Mouse (Mus musculus) megakaryocyte, embryonic 14.5 days (primary cell): ENCODE measurements at regions not wholly inside any gene's neighbourhood (a gene's known extent, or its start where the extent isn't known, plus 50 kb on each side); places are given as distances from the start of the nearest gene placed in this dataset.

Experiments
- H3K27me3 ChIP-seq: replicated peaks from 2 replicates; pipeline ENCODE3; 2012; ENCODE audit warnings: inconsistent platforms
- H3K36me3 ChIP-seq: replicated peaks from 2 replicates; pipeline ENCODE3; 2012; ENCODE audit warnings: low read length, inconsistent platforms, mixed read lengths
- H3K4me1 ChIP-seq: 2 replicates; pipeline ENCODE4 v1.6.1; 2012; ENCODE audit warnings: inconsistent platforms
- H3K4me3 ChIP-seq: replicated peaks from 2 replicates; pipeline ENCODE3; 2012; ENCODE audit warnings: moderate library complexity, mild to moderate bottlenecking, inconsistent platforms
- H3K9me3 ChIP-seq: 2 replicates; pipeline ENCODE4 v1.6.1; 2012; ENCODE audit warnings: inconsistent platforms
- FLI1 ChIP-seq: IDR thresholded peaks from 2 replicates; pipeline ENCODE4 v1.6.1; 2012; ENCODE audit warnings: low read length, inconsistent platforms, mixed read lengths
- GATA1 ChIP-seq: IDR thresholded peaks from 3 replicates; pipeline ENCODE4 v1.6.1; 2012; ENCODE audit warnings: mixed read lengths, low read length, inconsistent platforms, borderline replicate concordance

DNA sequence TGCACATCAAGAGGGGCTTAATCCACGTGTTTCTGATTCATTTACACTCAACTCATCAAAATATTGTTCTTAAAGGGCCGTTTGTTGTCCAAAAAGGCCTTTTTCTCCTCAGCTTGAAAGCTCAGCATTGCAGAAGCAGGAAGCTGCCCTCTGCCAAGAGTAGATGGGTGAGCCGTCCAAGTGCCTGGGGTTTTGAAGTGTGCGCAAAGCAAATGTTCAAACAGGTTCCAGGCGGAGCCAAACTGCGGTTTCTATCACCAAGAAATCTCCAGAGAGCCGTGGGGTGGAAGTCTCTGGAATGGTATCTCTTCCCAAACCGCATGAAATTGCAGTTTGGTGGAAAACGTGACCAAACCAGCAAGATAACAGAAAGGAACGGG is 281.5 kb downstream of the Med13l start:
- Histone ChIP-seq H3K4me3 (no peak overlapping the region), H3K27me3 (peaks cover 7% of the 10 kb centered on the region), H3K36me3 (no peaks in the 10 kb centered on the region), H3K9me3 (0 out of 2 replicates have a peak, but pooled peaks cover 3% of the 10 kb centered on the region), H3K4me1 (peaks cover 7% of the 10 kb centered on the region; the same call in 1 of the 2 replicates)
- TF ChIP-seq FLI1: no peak
- no peak for TF ChIP-seq GATA1

DNA sequence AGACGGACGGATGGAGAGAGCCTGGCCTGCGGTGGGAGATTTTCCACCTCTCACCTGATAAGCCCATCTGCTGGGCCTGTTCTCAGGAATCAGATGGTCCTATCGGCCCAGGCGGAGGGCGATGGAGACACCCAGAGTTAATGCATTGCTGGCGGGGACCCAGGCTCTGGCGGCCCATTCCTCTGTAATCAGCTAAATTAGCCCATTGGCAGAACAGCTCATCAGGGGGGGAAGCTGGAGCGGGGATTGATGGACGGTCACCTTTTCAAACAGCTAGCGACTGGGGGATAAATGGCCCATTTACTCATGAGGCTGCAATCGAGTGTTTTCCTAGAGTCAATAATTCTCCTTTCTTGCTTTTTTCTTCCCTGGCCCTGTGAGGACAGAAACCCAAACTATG is 296.5 kb downstream of the Med13l start:
- Histone ChIP-seq H3K4me3 (no peak overlapping the region), H3K4me1 (no peaks in the 10 kb centered on the region), H3K27me3 (no peaks in the 10 kb centered on the region), H3K36me3 (no peaks in the 10 kb centered on the region), H3K9me3 (peaks cover 35% of the 10 kb centered on the region)
- TF ChIP-seq GATA1 (no peak), FLI1 (no peak)

DNA sequence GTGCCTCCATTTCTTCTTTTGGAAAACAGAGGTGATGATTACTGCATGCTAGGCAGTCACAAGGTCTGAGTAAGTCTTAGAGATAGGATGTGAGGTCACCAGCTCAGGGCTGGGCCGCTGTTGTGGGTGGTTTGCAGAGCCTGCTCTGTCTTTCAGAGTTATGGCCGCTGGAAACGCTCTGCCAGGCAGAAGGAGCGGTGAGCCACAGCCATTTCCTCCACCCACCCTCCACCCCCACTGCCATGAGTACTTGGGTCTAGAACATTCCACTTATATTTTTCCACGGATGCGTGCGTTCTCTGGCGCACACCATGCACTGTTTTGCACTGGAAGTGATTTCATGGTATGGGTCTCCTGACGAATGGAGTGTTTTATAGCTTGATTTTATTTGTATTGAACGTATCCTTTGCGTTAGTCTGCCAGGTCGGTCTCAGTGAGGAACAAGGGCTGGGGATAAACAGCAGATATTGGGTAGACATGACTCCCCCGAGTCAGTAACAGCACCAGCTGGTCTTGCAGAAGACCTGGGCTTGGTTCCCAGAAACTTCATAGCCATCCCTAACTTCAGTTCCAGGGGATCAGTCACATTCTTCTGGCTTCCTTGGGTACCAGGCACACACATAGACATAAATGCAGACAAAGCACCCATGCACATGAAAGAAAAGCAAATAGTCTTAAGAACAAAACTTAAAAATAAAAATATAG is 300.8 kb downstream of the Med13l start:
- Histone ChIP-seq H3K4me3 (no peak overlapping the region), H3K36me3 (no peaks in the 10 kb centered on the region), H3K9me3 (peaks cover 43% of the 10 kb centered on the region), H3K27me3 (no peaks in the 10 kb centered on the region), H3K4me1 (no peaks in the 10 kb centered on the region)
- no peak for TF ChIP-seq GATA1
- no peak for TF ChIP-seq FLI1

DNA sequence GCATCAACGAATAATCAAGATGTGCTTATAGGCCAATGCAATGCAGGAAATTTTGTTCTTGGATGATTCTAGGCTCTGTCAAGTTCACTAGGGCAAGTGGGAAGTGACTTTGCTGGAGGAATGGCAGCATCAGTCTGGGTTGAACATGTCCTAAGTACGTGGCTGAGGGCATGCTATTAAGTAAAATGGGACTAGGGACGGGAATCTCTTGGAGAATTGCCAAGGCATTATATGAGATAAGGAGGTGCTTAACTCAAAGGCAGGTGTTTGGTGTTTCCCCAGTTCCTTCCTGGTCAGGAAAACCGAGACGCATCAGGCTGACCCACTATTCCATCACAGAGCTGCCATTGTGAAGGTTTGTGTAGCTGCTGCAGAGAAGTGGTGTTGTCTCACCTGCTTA is 307.0 kb downstream of the Med13l start:
- H3K9me3 ChIP-seq: peaks cover 47% of the 10 kb centered on the region

DNA sequence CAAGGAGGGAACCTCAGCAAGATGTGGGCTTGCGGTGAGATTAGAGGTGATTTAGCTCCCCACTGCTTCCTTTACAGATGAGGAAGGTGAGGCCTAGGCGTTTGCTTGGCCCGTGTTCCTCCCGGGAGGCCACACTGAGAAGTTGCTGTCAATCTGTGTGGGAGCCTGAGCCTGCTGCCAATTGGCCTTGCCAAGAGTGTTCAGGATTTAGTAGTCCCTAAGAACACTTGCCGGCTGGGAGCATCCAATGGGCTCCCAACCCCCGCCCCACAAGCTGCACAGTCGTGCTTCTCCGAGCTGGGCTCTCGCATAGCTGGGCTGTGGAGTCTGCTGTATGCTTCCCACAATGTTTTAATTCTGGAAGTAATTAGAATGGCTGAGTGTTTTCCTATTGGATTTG is 308.9 kb downstream of the Med13l start:
- Histone ChIP-seq H3K4me1 (0 out of 2 replicates have a peak, but pooled peaks cover 3% of the 10 kb centered on the region), H3K4me3 (no peak overlapping the region), H3K9me3 (peaks cover 29% of the 10 kb centered on the region), H3K36me3 (no peaks in the 10 kb centered on the region), H3K27me3 (peaks cover 4% of the 10 kb centered on the region)
- no peak for TF ChIP-seq GATA1

More for the DNA sequence above, 307.0 kb downstream of the Med13l start:
- no peaks in the 10 kb centered on the region for H3K36me3 ChIP-seq
- H3K4me3 ChIP-seq: no peak overlapping the region
- no peaks in the 10 kb centered on the region for H3K27me3 ChIP-seq
- TF ChIP-seq FLI1 (no peak), GATA1 (no peak)
- no peaks in the 10 kb centered on the region for H3K4me1 ChIP-seq

DNA sequence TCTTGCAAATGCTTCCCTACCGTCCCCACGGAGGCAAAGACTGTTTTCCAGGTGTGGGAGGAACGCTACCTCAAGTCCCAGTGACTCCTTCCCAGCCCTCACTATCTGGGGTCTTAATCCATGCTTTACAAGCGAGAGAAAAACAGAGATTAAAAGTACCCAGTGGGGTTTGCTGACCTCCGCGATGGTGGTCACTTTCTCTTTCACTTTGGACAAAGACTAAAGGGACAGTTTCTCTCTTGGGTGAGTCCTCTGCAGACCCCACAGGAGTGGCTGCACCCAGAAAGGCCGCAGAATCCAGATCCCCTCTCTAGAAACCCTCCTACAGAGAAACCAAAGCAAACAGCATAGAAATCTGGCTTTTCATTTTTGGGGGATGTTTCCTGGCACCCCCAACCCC is 313.4 kb downstream of the Med13l start:
- Histone ChIP-seq H3K4me3 (peak overlapping the region; percentile 74), H3K27me3 (peaks cover 28% of the 10 kb centered on the region), H3K9me3 (peaks cover 6% of the 10 kb centered on the region), H3K36me3 (no peaks in the 10 kb centered on the region), H3K4me1 (0 out of 2 replicates have a peak, but pooled peaks cover 9% of the 10 kb centered on the region)
- TF ChIP-seq FLI1 (no peak), GATA1 (no peak)

DNA sequence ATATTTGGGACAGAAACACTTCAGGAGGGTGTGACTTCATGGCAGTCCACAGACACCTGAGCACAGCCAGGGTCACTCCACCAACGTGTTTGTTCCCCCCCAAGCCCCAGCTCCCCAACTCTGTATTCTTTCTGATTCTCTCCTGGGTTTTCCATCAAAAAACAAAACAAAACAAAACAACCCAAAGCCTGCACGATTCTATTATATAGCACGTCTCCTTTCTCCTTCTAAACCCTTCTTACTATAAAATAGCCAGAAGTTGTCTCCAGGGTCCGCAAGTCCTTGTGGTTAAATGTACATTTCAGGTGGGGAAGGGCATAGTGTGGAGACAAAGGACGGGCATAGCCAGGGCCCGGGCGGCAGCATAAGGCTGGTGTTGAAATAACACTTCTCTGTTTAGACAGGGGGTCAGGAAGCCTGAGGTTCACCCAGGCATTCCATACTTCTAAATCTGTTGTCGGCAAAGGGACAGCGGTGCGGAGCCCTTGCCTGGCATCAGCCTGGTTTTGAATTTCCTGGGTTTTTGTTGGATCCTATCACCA is 314.7 kb downstream of the Med13l start:
- Histone ChIP-seq H3K27me3 (peaks cover 33% of the 10 kb centered on the region), H3K4me1 (0 out of 2 replicates have a peak, but pooled peaks cover 9% of the 10 kb centered on the region), H3K4me3 (no peak overlapping the region), H3K36me3 (no peaks in the 10 kb centered on the region), H3K9me3 (no peaks in the 10 kb centered on the region)
- no peak for TF ChIP-seq FLI1
- no peak for TF ChIP-seq GATA1

DNA sequence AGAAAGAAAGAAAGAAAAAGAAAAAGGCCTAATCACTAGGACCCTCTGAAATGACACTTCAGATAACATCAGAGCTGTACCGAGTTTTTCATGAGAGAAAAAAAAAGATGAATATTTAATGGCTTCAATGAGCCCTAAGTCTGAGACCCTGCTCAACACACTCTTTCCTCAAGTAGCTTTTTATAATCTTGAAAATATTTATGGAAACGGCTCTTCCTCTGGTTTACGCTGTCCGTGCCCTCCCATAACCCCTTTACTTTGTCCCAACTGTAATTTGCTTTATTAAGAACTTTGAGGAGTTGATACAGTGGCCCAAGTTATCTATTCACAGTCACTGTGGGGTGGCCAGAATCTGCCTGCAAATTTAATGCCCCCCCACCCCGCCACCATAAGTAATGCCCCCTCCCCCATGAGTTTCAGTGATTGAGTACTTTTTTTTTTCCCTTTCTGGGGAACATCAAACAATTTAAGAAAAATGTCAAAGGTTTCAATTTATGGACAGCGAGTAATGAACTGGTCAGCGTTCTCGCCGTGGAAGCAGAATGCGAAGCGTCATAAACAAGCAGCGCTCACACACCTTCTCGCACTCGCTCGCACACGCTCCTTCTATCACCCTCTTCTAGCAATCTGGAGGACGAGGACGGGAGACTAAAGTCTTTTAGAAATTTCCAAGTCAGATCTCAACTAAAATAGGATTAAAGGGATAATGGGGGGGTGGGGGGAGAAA is 316.3 kb downstream of the Med13l start:
- Histone ChIP-seq H3K36me3 (no peaks in the 10 kb centered on the region), H3K9me3 (no peaks in the 10 kb centered on the region), H3K4me1 (0 out of 2 replicates have a peak, but pooled peaks cover 9% of the 10 kb centered on the region), H3K27me3 (peaks cover 33% of the 10 kb centered on the region), H3K4me3 (no peak overlapping the region)
- TF ChIP-seq GATA1 (no peak), FLI1 (no peak)

DNA sequence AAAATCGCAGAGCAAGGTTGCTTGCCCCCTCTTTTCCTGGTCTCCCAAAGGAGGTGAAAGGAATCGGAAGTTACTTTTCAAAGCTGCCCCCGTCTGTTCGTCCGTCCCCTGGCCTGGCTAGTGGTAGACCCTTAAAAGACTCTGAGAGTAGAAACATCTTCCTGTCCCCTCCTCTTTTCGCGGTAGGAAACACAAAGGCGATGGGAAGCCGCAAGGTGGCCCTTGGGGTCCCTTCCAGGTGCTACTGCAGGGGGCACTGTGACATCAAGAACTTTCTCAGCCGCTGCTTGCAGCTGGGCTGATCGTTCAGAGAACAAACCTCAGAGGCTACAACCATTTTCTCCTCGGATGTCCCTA is 316.8 kb downstream of the Med13l start:
- Histone ChIP-seq H3K27me3 (peaks cover 34% of the 10 kb centered on the region), H3K36me3 (no peaks in the 10 kb centered on the region), H3K4me1 (0 out of 2 replicates have a peak, but pooled peaks cover 9% of the 10 kb centered on the region), H3K4me3 (no peak overlapping the region), H3K9me3 (no peaks in the 10 kb centered on the region)
- TF ChIP-seq FLI1: no peak
- no peak for TF ChIP-seq GATA1

DNA sequence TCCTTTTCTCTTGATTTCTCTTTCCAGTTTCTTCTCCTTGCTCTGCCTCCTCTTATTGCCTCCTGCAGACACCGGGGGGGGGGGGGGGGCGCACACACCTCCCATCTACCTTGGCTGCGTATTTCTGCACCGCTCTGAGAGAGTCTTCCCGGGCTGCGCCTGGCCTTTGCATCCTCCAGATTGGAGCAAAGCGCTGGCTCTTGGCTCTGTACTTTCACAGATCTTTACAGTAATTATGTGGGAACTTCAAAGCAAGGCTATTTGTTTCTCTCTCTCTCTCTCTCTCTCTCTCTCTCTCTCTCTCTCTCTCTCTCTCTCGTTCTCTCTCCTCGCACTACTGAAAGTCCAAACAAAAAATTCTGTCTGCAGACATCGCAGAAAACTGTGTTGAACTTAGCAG is 317.4 kb downstream of the Med13l start:
- H3K4me3 ChIP-seq: no peak overlapping the region
- no peak for TF ChIP-seq GATA1
- no peak for TF ChIP-seq FLI1
- no peaks in the 10 kb centered on the region for H3K36me3 ChIP-seq
- peaks cover 36% of the 10 kb centered on the region for H3K27me3 ChIP-seq
- H3K9me3 ChIP-seq: no peaks in the 10 kb centered on the region
- H3K4me1 ChIP-seq: 0 out of 2 replicates have a peak, but pooled peaks cover 9% of the 10 kb centered on the region
